Mouse (Mus musculus) lung, embryonic 15.5 days (tissue): ENCODE results near the gene Acr. TPM values are rescaled to one million over a fixed set of nuclear protein-coding genes. Genes with fewer than 3 reads are reported as not detected.

Experiments
- ATAC-seq: fragments of 200-750 bp; cut with Nextera tagmentation; 2 replicates; pipeline ENCODE4 v1.8.0; 2017; ENCODE audit warnings: moderate number of reproducible peaks, borderline replicate concordance; ENCODE audit not compliant: low FRiP score, low TSS enrichment; ENCODE audit errors: extremely low read depth
- H3K27ac ChIP-seq: fragments of 300-500 bp; sonication (generic); 2 replicates; pipeline ENCODE4 v1.5.1; 2015; ENCODE audit warnings: moderate library complexity, mild to moderate bottlenecking, inconsistent platforms
- H3K27me3 ChIP-seq: fragments of 300-500 bp; sonication (generic); 2 replicates; pipeline ENCODE4 v1.6.1; 2015; ENCODE audit warnings: inconsistent platforms
- H3K36me3 ChIP-seq: fragments of 300-500 bp; sonication (generic); 2 replicates; pipeline ENCODE4 v1.6.1; 2015; ENCODE audit warnings: inconsistent platforms
- H3K4me1 ChIP-seq: fragments of 300-500 bp; sonication (generic); 2 replicates; pipeline ENCODE4 v1.6.1; 2015; ENCODE audit warnings: inconsistent platforms
- H3K4me2 ChIP-seq: fragments of 300-500 bp; sonication (generic); 2 replicates; pipeline ENCODE4 v1.6.1; 2015; ENCODE audit warnings: inconsistent platforms, mild to moderate bottlenecking, moderate library complexity
- H3K4me3 ChIP-seq: fragments of 300-500 bp; sonication (generic); 2 replicates; pipeline ENCODE4 v1.5.1; 2015; ENCODE audit warnings: mild to moderate bottlenecking, inconsistent platforms
- H3K9ac ChIP-seq: fragments of 300-500 bp; sonication (generic); 2 replicates; pipeline ENCODE4 v1.6.1; 2015; ENCODE audit warnings: inconsistent platforms
- H3K9me3 ChIP-seq: fragments of 300-500 bp; sonication (generic); 2 replicates; pipeline ENCODE4 v1.6.1; 2016; ENCODE audit warnings: inconsistent platforms
- WGBS: fragments of 180-500 bp; shearing (Covaris S2); methylation state at CpG from one replicate; pipeline ENCODE4 v1.1.7; 2015; 5-methylcytosine and 5-hydroxymethylcytosine counted together
- polyA plus RNA-seq: library from polyadenylated mRNA; unstranded; fragments of >200 nt; fragmentation: Nextera tagmentation; extraction: Ambion mirVana; gene quantifications from 2 replicates; pipeline ENCODE4 v1.2.1, GENCODE M21; 2015

Acr gene
- 0.10 and 0.20 TPM in 2 replicates for polyA plus RNA-seq

GRCm38 (mm10) chr15:89568114-89568513 lies at the start of gene Acr:
Acr (plus strand) TSS chr15:89568326.
- 84% methylated on average over 6 of the region's 6 CpGs for WGBS
- H3K4me2 ChIP-seq, result no peak within 1 kb of the TSS
- no peaks in the 10 kb centered on the region for H3K9me3 ChIP-seq
- H3K27ac ChIP-seq, result no peak within 1 kb of the TSS
- no peak within 1 kb of the TSS for H3K4me3 ChIP-seq
- H3K36me3 ChIP-seq, result no peaks in the 10 kb centered on the region
- H3K4me1 ChIP-seq, result no peaks in the 10 kb centered on the region
- ATAC-seq, result no peak
- H3K27me3 ChIP-seq, result no peaks in the 10 kb centered on the region
- H3K9ac ChIP-seq, result no peak within 1 kb of the TSS

- Histone ChIP-seq H3K9me3 (no peaks in the 10 kb centered on the region), H3K27me3 (peaks cover 24% of the 10 kb centered on the region), H3K27ac (no peak overlapping the region), H3K4me3 (no peak overlapping the region), H3K9ac (no peak overlapping the region), H3K36me3 (no peaks in the 10 kb centered on the region), H3K4me2 (no peak overlapping the region), H3K4me1 (peaks cover 6% of the 10 kb centered on the region; the same call in 1 of the 2 replicates)
- 65% methylated on average over 7 of the region's 7 CpGs for WGBS
- no peak for ATAC-seq
These were observed 46.2 kb upstream of the Acr start for GRCm38 (mm10) chr15:89521951-89522350.

- no peak for ATAC-seq
- no peaks in the 10 kb centered on the region for H3K36me3 ChIP-seq
- H3K9me3 ChIP-seq, result no peaks in the 10 kb centered on the region
- 79% methylated on average over 10 of the region's 10 CpGs for WGBS
- peak overlapping the region; percentile 73 for H3K4me2 ChIP-seq
- H3K4me1 ChIP-seq, result peaks cover 6% of the 10 kb centered on the region; the same call in 1 of the 2 replicates
- H3K9ac ChIP-seq, result no peak overlapping the region
- H3K27me3 ChIP-seq, result peaks cover 24% of the 10 kb centered on the region
- no peak overlapping the region for H3K27ac ChIP-seq
- H3K4me3 ChIP-seq, result no peak overlapping the region
These were observed 45.4 kb upstream of the Acr start for GRCm38 (mm10) chr15:89522566-89523282.

GRCm38 (mm10) chr15:89523283-89523832 lies 44.8 kb upstream of the Acr start:
- no peaks in the 10 kb centered on the region for H3K9me3 ChIP-seq
- peak overlapping the region; percentile 73 for H3K4me2 ChIP-seq
- H3K4me3 ChIP-seq, result peak overlapping the region; percentile 58
- 0 out of 2 replicates have a peak overlapping the region, but pooled peaks have one; percentile 19 for H3K9ac ChIP-seq
- peaks cover 6% of the 10 kb centered on the region; the same call in 1 of the 2 replicates for H3K4me1 ChIP-seq
- WGBS, result 13% methylated on average over 25 of the region's 47 CpGs
- H3K27ac ChIP-seq, result no peak overlapping the region
- peaks cover 24% of the 10 kb centered on the region for H3K27me3 ChIP-seq
- H3K36me3 ChIP-seq, result no peaks in the 10 kb centered on the region
- peak; percentile 53 for ATAC-seq

- ATAC-seq, result no peak
- H3K9me3 ChIP-seq, result no peaks in the 10 kb centered on the region
- peaks cover 6% of the 10 kb centered on the region; the same call in 1 of the 2 replicates for H3K4me1 ChIP-seq
- no peaks in the 10 kb centered on the region for H3K36me3 ChIP-seq
- WGBS, result 13% methylated on average over 49 of the region's 52 CpGs
- no peak overlapping the region for H3K27ac ChIP-seq
- peaks cover 24% of the 10 kb centered on the region for H3K27me3 ChIP-seq
- peak overlapping the region; percentile 73 for H3K4me2 ChIP-seq
- H3K4me3 ChIP-seq, result peak overlapping the region; percentile 58
- peak overlapping the region; percentile 51 for H3K9ac ChIP-seq
These were observed 44.0 kb upstream of the Acr start for GRCm38 (mm10) chr15:89524001-89524571.

- Histone ChIP-seq H3K4me3 (peak overlapping the region; percentile 58), H3K4me1 (peaks cover 6% of the 10 kb centered on the region; the same call in 1 of the 2 replicates), H3K9me3 (no peaks in the 10 kb centered on the region), H3K36me3 (no peaks in the 10 kb centered on the region), H3K9ac (0 out of 2 replicates have a peak overlapping the region, but pooled peaks have one; percentile 51), H3K27ac (no peak overlapping the region), H3K27me3 (peaks cover 24% of the 10 kb centered on the region), H3K4me2 (peak overlapping the region; percentile 73)
- 71% methylated on average over 8 of the region's 8 CpGs for WGBS
- ATAC-seq, result no peak
These were observed 43.3 kb upstream of the Acr start for GRCm38 (mm10) chr15:89524611-89525415.

DNA sequence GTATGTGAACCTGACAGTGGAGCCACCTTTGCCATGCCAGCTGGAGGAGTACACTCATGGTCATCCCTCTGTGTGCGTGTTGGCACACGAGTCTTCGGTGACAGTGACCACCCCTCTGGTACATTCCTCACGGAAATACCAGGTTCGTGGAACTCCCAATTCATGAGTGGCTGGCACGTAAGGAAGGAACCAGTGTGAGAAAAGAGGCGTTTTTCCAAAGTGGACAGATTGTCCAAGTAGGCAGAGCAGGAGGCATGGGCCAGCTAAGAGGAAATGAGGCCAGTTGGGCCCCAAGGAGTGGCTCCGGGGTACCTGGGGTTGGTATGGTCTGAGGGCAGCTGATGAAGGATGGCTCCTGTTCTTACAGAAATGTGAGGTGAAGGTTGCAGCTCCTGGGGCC lies 42.7 kb upstream of the Acr start:
- Histone ChIP-seq H3K4me2 (no peak overlapping the region), H3K27me3 (peaks cover 24% of the 10 kb centered on the region), H3K27ac (no peak overlapping the region), H3K4me1 (peaks cover 6% of the 10 kb centered on the region; the same call in 1 of the 2 replicates), H3K9ac (no peak overlapping the region), H3K36me3 (no peaks in the 10 kb centered on the region), H3K4me3 (no peak overlapping the region), H3K9me3 (no peaks in the 10 kb centered on the region)
- WGBS, result 84% methylated on average over 8 of the region's 8 CpGs
- no peak for ATAC-seq

DNA sequence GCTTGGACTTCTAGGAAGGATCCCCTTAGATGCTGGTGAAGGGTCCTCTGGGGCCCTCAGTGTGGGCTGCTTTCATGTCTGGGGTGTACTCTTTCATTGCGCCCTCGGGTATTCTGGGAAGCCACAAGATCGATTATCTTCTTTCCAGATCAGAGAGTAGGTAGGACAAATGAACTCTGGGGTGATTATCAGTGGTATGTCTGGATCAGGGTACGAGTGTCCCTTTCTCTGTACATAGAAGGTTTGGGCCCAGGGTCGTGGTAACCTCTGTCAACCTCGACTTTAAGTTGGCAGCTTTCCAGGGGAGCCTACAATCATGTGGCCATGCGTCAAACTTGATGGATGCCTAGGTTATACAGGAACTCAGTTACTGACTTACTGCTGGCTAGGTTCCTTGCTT lies 42.2 kb upstream of the Acr start:
- Histone ChIP-seq H3K9me3 (no peaks in the 10 kb centered on the region), H3K4me2 (no peak overlapping the region), H3K4me3 (no peak overlapping the region), H3K4me1 (peaks cover 6% of the 10 kb centered on the region; the same call in 1 of the 2 replicates), H3K27ac (no peak overlapping the region), H3K27me3 (peaks cover 24% of the 10 kb centered on the region), H3K36me3 (peaks cover 2% of the 10 kb centered on the region; the same call in 1 of the 2 replicates), H3K9ac (no peak overlapping the region)
- 52% methylated on average over 7 of the region's 7 CpGs for WGBS
- ATAC-seq, result no peak

- no peaks in the 10 kb centered on the region for H3K9me3 ChIP-seq
- H3K4me3 ChIP-seq, result no peak overlapping the region
- H3K36me3 ChIP-seq, result peaks cover 2% of the 10 kb centered on the region; the same call in 1 of the 2 replicates
- no peak overlapping the region for H3K27ac ChIP-seq
- peaks cover 6% of the 10 kb centered on the region; the same call in 1 of the 2 replicates for H3K4me1 ChIP-seq
- no peak overlapping the region for H3K4me2 ChIP-seq
- peaks cover 24% of the 10 kb centered on the region for H3K27me3 ChIP-seq
- no peak for ATAC-seq
- 89% methylated on average over 19 of the region's 19 CpGs for WGBS
- no peak overlapping the region for H3K9ac ChIP-seq
These were observed 41.3 kb upstream of the Acr start for GRCm38 (mm10) chr15:89526776-89527325.

DNA sequence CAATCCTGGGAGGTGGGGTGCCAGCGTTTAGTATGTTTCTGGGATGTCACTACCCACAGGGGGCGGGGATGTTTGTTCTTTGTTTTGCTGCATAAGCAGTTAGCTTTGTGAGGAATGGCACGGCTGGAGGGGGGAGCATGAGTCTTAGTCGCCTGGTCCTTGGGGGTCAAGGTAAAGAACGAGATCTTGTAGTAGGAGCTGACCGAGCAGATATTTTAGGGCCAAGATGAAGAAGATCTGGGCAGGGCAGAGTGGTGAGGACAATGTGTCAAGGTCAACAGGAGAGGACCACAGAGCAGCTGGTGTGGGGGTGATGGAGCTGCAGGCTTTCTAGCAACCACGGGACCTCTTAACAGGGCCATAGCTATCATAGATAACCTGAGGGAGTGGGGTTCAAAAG lies 40.7 kb upstream of the Acr start:
- no peak overlapping the region for H3K4me3 ChIP-seq
- H3K27ac ChIP-seq, result no peak overlapping the region
- peaks cover 6% of the 10 kb centered on the region; the same call in 1 of the 2 replicates for H3K4me1 ChIP-seq
- no peak for ATAC-seq
- H3K36me3 ChIP-seq, result peaks cover 2% of the 10 kb centered on the region; the same call in 1 of the 2 replicates
- peaks cover 21% of the 10 kb centered on the region for H3K27me3 ChIP-seq
- WGBS, result 74% methylated on average over 7 of the region's 7 CpGs
- H3K9me3 ChIP-seq, result no peaks in the 10 kb centered on the region
- no peak overlapping the region for H3K4me2 ChIP-seq
- no peak overlapping the region for H3K9ac ChIP-seq

- Histone ChIP-seq H3K4me2 (no peak overlapping the region), H3K9me3 (no peaks in the 10 kb centered on the region), H3K4me3 (no peak overlapping the region), H3K27ac (no peak overlapping the region), H3K36me3 (peaks cover 2% of the 10 kb centered on the region; the same call in 1 of the 2 replicates), H3K4me1 (peaks cover 6% of the 10 kb centered on the region; the same call in 1 of the 2 replicates), H3K9ac (no peak overlapping the region), H3K27me3 (peaks cover 12% of the 10 kb centered on the region)
- no peak for ATAC-seq
- 69% methylated on average over 18 of the region's 18 CpGs for WGBS
These were observed 39.8 kb upstream of the Acr start for GRCm38 (mm10) chr15:89528201-89528850.
